Mouse (Mus musculus) embryo, embryonic 11.5 days (tissue): ENCODE results near the gene Cdc42ep2.

Experiments
- DNase-seq: peaks from one replicate; pipeline ENCODE4 v3.0.0-alpha.2; 2012; ENCODE audit warnings: low read depth, low spot score

Gene Cdc42ep2

GRCm38 (mm10) chr19:5942581-5942980, 18.0 kb upstream of the Cdc42ep2 start:
- DNase-seq = no peak

- DNase-seq = no peak
Measured at GRCm38 (mm10) chr19:5940656-5941055, 16.0 kb upstream of the Cdc42ep2 start.

GRCm38 (mm10) chr19:5940173-5940572, 15.6 kb upstream of the Cdc42ep2 start:
- DNase-seq = no peak

- no peak for DNase-seq
Measured at GRCm38 (mm10) chr19:5939715-5940114, 15.1 kb upstream of the Cdc42ep2 start.

GRCm38 (mm10) chr19:5938516-5938915, 13.9 kb upstream of the Cdc42ep2 start:
- DNase-seq = no peak

GRCm38 (mm10) chr19:5937836-5938406, 13.3 kb upstream of the Cdc42ep2 start:
- no peak for DNase-seq

GRCm38 (mm10) chr19:5937095-5937835, 12.6 kb upstream of the Cdc42ep2 start:
- no peak for DNase-seq

GRCm38 (mm10) chr19:5935691-5936090, 11.1 kb upstream of the Cdc42ep2 start:
- DNase-seq = no peak

GRCm38 (mm10) chr19:5935266-5935665, 10.7 kb upstream of the Cdc42ep2 start:
- DNase-seq = no peak

GRCm38 (mm10) chr19:5929634-5930596, 5.3 kb upstream of the Cdc42ep2 start:
- no peak for DNase-seq

- no peak for DNase-seq
Measured at GRCm38 (mm10) chr19:5928546-5928945, 3.9 kb upstream of the Cdc42ep2 start.

- no peak for DNase-seq
Measured at GRCm38 (mm10) chr19:5928104-5928503, 3.5 kb upstream of the Cdc42ep2 start.

GRCm38 (mm10) chr19:5927532-5927931, 2.9 kb upstream of the Cdc42ep2 start:
- DNase-seq = no peak

GRCm38 (mm10) chr19:5927026-5927425, 2.4 kb upstream of the Cdc42ep2 start:
- DNase-seq = no peak

GRCm38 (mm10) chr19:5925311-5925855, 767 bp upstream of the Cdc42ep2 start:
- no peak for DNase-seq

GRCm38 (mm10) chr19:5923990-5924712, 465 bp downstream of the Cdc42ep2 start:
- peak; percentile 85 for DNase-seq

- no peak for DNase-seq
Measured at GRCm38 (mm10) chr19:5922963-5923362, 1.7 kb downstream of the Cdc42ep2 start.

GRCm38 (mm10) chr19:5922119-5922942, 2.3 kb downstream of the Cdc42ep2 start:
- DNase-seq = no peak

- DNase-seq = no peak
Measured at GRCm38 (mm10) chr19:5921715-5922114, 2.9 kb downstream of the Cdc42ep2 start.

GRCm38 (mm10) chr19:5913007-5913719, 11.5 kb downstream of the Cdc42ep2 start, which contains the start of gene Dpf2:
Gene Dpf2, minus strand, starts transcription at chr19:5913010.
- DNase-seq = no peak
